Mouse (Mus musculus) limb, embryonic 15.5 days (tissue): ENCODE results near the gene Prune1. TPM values are rescaled to one million over a fixed set of nuclear protein-coding genes. Genes with fewer than 3 reads are reported as not detected.

Source experiments
- ATAC-seq: fragments of 200-750 bp; cut with Nextera tagmentation; 2 replicates; pipeline ENCODE4 v1.8.0; 2017; ENCODE audit warnings: low read depth, moderate TSS enrichment; ENCODE audit not compliant: insufficient number of reproducible peaks, low FRiP score, low TSS enrichment
- H3K27ac ChIP-seq: fragments of 300-500 bp; sonication (generic); 2 replicates; pipeline ENCODE4 v1.5.1; 2015; ENCODE audit warnings: moderate library complexity, mild to moderate bottlenecking, inconsistent platforms
- H3K27me3 ChIP-seq: fragments of 300-500 bp; sonication (generic); 2 replicates; pipeline ENCODE4 v1.6.1; 2015; ENCODE audit warnings: inconsistent platforms
- H3K36me3 ChIP-seq: fragments of 300-500 bp; sonication (generic); 2 replicates; pipeline ENCODE4 v1.6.1; 2015; ENCODE audit warnings: inconsistent platforms
- H3K4me1 ChIP-seq: fragments of 300-500 bp; sonication (generic); 2 replicates; pipeline ENCODE4 v1.6.1; 2015; ENCODE audit warnings: inconsistent platforms
- H3K4me2 ChIP-seq: fragments of 300-500 bp; sonication (generic); 2 replicates; pipeline ENCODE4 v1.6.1; 2015; ENCODE audit warnings: mild to moderate bottlenecking, inconsistent platforms
- H3K4me3 ChIP-seq: fragments of 300-500 bp; sonication (generic); 2 replicates; pipeline ENCODE4 v1.5.1; 2015; ENCODE audit warnings: mild to moderate bottlenecking, inconsistent platforms
- H3K9ac ChIP-seq: fragments of 300-500 bp; sonication (generic); 2 replicates; pipeline ENCODE4 v1.6.1; 2015; ENCODE audit warnings: inconsistent platforms
- H3K9me3 ChIP-seq: fragments of 300-500 bp; sonication (generic); 2 replicates; pipeline ENCODE4 v1.6.1; 2016; ENCODE audit warnings: inconsistent platforms
- WGBS: fragments of 180-500 bp; shearing (Covaris S2); methylation state at CpG from one replicate; pipeline ENCODE4 v1.1.7; 2015; 5-methylcytosine and 5-hydroxymethylcytosine counted together
- polyA plus RNA-seq: library from polyadenylated mRNA; unstranded; fragments of >200 nt; fragmentation: Nextera tagmentation; extraction: Ambion mirVana; gene quantifications from 2 replicates; pipeline ENCODE4 v1.2.1, GENCODE M21; 2015

Prune1 gene
- polyA plus RNA-seq, 1 experiment from 2014 or later = 22.7 TPM

- ATAC-seq = peak; percentile 92
- under 1% methylated on average over 68 of the region's 71 CpGs for WGBS
- Histone ChIP-seq H3K27me3 (no peaks in the 10 kb centered on the region), H3K36me3 (peaks cover 9% of the 10 kb centered on the region), H3K9ac (peak overlapping the region; percentile 97), H3K9me3 (no peaks in the 10 kb centered on the region), H3K4me2 (peak overlapping the region; percentile 67), H3K4me1 (peaks cover 36% of the 10 kb centered on the region), H3K4me3 (peak overlapping the region; percentile 94), H3K27ac (peak overlapping the region; percentile 94)
Measured at GRCm38 (mm10) chr3:95315094-95315843, 33.4 kb upstream of the Prune1 start.

DNA sequence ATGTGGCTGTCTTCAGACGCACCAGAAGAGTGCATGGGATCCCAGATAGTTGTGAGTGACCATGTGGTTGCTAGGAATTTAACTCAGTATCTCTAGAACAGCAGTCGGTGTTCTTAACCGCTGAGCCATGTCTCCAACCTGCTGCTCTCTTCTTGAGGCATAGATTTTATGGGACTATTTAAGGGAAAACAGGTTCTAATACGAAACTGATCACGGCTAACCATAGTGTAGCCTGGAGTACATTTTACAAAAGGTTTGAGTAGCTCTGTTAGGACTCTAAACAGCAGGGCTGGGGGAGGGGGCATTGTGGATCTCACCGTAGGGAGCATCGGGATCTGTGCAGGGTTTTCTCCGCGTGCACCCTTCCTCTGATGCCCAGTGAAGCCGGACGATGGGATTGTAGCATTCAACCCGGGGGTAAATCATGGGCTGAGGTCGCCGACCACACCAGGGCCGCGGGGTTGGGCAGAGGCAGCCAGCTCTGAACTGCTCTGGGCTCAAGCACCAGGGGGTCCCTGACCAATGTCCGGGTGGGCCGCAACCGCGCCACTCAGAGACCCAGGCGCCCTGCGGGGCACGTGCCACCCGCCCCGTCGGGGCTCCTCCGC is 32.7 kb upstream of the Prune1 start, which contains the start of gene Cers2:
Cers2 (plus strand) TSS at position 306 of the 608 bp plus-strand sequence.
- peak within 1 kb of the TSS; percentile 94 for H3K4me3 ChIP-seq
- no peaks in the 10 kb centered on the region for H3K9me3 ChIP-seq
- H3K9ac ChIP-seq = peak within 1 kb of the TSS; percentile 97
- H3K27me3 ChIP-seq = no peaks in the 10 kb centered on the region
- 4% methylated on average over 27 of the region's 27 CpGs for WGBS
- H3K4me2 ChIP-seq = peak within 1 kb of the TSS; percentile 67
- peak within 1 kb of the TSS; percentile 94 for H3K27ac ChIP-seq
- peaks cover 4% of the 10 kb centered on the region; the same call in 1 of the 2 replicates for H3K36me3 ChIP-seq
- peaks cover 36% of the 10 kb centered on the region for H3K4me1 ChIP-seq
- peak; percentile 12; the same call in 1 of the 2 replicates for ATAC-seq

GRCm38 (mm10) chr3:95314075-95314474 is 32.2 kb upstream of the Prune1 start:
- Histone ChIP-seq H3K4me2 (peak overlapping the region; percentile 67), H3K4me3 (peak overlapping the region; percentile 94; the same call in 1 of the 2 replicates), H3K27ac (peak overlapping the region; percentile 94; the same call in 1 of the 2 replicates), H3K27me3 (no peaks in the 10 kb centered on the region), H3K36me3 (peaks cover 4% of the 10 kb centered on the region; the same call in 1 of the 2 replicates), H3K4me1 (peaks cover 35% of the 10 kb centered on the region), H3K9ac (no peak overlapping the region), H3K9me3 (no peaks in the 10 kb centered on the region)
- 66% methylated on average over 6 of the region's 6 CpGs for WGBS
- ATAC-seq = no peak

DNA sequence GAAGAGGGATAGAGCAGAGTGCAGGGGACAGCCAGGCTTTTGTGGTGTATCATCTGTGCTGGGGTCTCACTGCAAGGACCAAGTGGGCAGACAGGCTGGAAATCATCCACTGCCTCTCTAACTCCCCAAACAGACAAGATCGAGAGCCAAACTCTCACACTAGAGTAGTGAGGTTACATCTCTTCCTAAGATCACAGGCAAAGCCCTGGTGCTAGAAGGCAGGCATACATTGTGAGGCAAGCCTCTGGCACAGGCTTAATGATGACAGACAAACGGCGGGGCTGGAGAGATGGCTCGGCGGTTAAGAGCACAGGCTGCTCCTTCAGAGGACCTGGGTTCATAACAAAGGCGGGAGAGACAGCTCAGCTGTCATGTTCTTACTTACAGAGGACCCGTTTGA is 31.6 kb upstream of the Prune1 start:
- WGBS = 46% methylated on average over 7 of the region's 7 CpGs
- Histone ChIP-seq H3K9me3 (no peaks in the 10 kb centered on the region), H3K4me1 (peaks cover 29% of the 10 kb centered on the region), H3K9ac (no peak overlapping the region), H3K4me3 (no peak overlapping the region; the same call in 1 of the 2 replicates), H3K27ac (no peak overlapping the region), H3K36me3 (peaks cover under 1% of the 10 kb centered on the region; the same call in 1 of the 2 replicates), H3K27me3 (no peaks in the 10 kb centered on the region), H3K4me2 (no peak overlapping the region)
- no peak for ATAC-seq

- Histone ChIP-seq H3K4me1 (peaks cover 24% of the 10 kb centered on the region), H3K4me2 (no peak overlapping the region), H3K27ac (no peak overlapping the region), H3K4me3 (no peak overlapping the region), H3K9ac (no peak overlapping the region), H3K27me3 (no peaks in the 10 kb centered on the region), H3K9me3 (no peaks in the 10 kb centered on the region), H3K36me3 (no peaks in the 10 kb centered on the region)
- no peak for ATAC-seq
- 62% methylated on average over 6 of the region's 6 CpGs for WGBS
Measured at GRCm38 (mm10) chr3:95312623-95313022, 30.7 kb upstream of the Prune1 start.

GRCm38 (mm10) chr3:95310968-95311882 is 29.3 kb upstream of the Prune1 start:
- WGBS = 65% methylated on average over 9 of the region's 9 CpGs
- Histone ChIP-seq H3K9ac (no peak overlapping the region), H3K4me3 (no peak overlapping the region), H3K36me3 (no peaks in the 10 kb centered on the region), H3K4me1 (peaks cover 13% of the 10 kb centered on the region), H3K27ac (no peak overlapping the region), H3K9me3 (no peaks in the 10 kb centered on the region), H3K4me2 (no peak overlapping the region), H3K27me3 (no peaks in the 10 kb centered on the region)
- ATAC-seq = no peak

GRCm38 (mm10) chr3:95310496-95310895 is 28.6 kb upstream of the Prune1 start:
- Histone ChIP-seq H3K36me3 (no peaks in the 10 kb centered on the region), H3K4me1 (peaks cover 9% of the 10 kb centered on the region), H3K9ac (no peak overlapping the region), H3K27ac (no peak overlapping the region), H3K4me2 (no peak overlapping the region), H3K4me3 (no peak overlapping the region), H3K27me3 (no peaks in the 10 kb centered on the region), H3K9me3 (no peaks in the 10 kb centered on the region)
- WGBS = 68% methylated on average over 3 of the region's 3 CpGs
- ATAC-seq = no peak

DNA sequence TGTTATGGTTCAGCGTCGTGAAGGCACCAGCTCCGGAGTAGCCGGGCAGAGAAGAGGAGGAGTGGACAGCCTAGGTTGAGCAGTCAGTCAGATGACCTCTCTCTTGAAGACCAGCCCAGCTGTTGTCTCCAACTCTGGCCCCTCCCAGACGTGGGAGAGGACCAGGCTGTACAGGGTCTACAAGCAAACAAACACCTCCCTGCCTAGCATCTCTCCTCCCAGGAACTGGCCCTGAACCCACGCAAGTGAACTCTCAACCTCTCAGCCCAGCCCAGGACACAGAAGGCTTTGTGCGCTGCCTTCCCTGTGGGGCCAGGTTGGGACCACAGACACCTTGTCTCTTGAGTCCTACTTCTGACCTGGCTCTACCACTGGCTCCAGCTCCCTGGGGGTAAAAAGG is 25.2 kb upstream of the Prune1 start, which contains the start of gene Anxa9:
Anxa9 (minus strand) TSS at position 77 of the 400 bp plus-strand sequence.
- 59% methylated on average over 7 of the region's 7 CpGs for WGBS
- Histone ChIP-seq H3K9ac (no peak within 1 kb of the TSS), H3K9me3 (no peaks in the 10 kb centered on the region), H3K4me3 (no peak within 1 kb of the TSS), H3K36me3 (no peaks in the 10 kb centered on the region), H3K4me2 (no peak within 1 kb of the TSS), H3K4me1 (0 out of 2 replicates have a peak, but pooled peaks cover 3% of the 10 kb centered on the region), H3K27me3 (no peaks in the 10 kb centered on the region), H3K27ac (peak within 1 kb of the TSS; percentile 72)
- 0 out of 2 replicates have a peak, but pooled peaks have one; percentile 24 for ATAC-seq

DNA sequence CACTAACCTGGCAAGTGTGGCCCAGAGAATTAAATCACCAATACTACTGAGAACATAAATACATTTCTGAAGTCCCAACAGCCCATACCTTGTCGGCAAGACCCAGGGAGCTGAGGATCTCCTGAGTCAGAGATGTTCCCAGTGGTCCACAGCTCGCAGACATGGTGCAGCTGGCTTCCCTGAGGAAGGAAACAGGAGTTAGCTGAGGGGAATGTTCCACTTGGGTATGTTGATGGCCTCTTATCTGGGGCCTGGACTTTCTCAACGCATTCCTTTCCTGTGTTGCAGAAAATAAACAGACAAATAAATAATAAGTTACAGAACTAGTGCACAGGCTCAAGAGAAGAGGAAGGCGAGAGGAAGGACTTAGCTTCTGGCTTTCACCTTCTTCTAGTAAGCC is 24.4 kb upstream of the Prune1 start:
- H3K27me3 ChIP-seq = no peaks in the 10 kb centered on the region

DNA sequence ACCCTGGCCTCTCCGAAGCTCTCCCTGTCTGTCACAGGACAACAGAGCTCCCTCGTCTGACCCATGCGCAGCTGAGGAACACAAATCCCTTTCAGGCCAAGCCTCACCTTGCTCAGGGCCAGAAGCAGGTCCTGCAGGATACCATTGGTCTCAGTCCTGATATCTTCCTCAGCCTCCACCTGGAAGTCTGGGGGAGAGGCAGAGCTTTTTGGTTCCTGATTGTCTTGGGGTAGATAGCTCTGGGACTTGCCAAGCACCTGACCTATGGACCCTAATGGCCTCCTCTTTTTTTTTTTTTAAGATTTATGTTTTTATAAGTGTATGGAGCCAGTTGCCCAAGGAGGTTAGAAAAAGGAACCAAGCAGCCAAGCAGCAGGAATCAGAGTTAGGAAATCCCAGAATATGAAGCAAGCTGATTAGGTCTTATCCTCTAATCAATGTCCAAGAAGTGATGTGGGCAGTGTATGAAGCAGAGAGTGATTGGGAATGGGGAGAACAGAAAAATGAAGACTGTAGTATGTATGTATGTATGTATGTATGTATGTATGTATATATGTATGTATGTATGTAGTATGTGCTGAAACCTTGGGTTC is 19.4 kb upstream of the Prune1 start:
- no peak overlapping the region for H3K4me3 ChIP-seq
- no peak overlapping the region for H3K27ac ChIP-seq
- H3K9ac ChIP-seq = no peak overlapping the region
- ATAC-seq = no peak
- no peaks in the 10 kb centered on the region for H3K9me3 ChIP-seq
- 76% methylated on average over 3 of the region's 3 CpGs for WGBS
- H3K27me3 ChIP-seq = no peaks in the 10 kb centered on the region
- peaks cover 3% of the 10 kb centered on the region; the same call in 1 of the 2 replicates for H3K4me1 ChIP-seq
- H3K36me3 ChIP-seq = peaks cover 18% of the 10 kb centered on the region
- no peak overlapping the region for H3K4me2 ChIP-seq

More for the DNA sequence above, 24.4 kb upstream of the Prune1 start:
- ATAC-seq = no peak
- H3K4me3 ChIP-seq = no peak overlapping the region
- H3K4me2 ChIP-seq = no peak overlapping the region
- H3K9ac ChIP-seq = no peak overlapping the region
- whole genome bisulfite sequencing = 81% methylated on average over 4 of the region's 4 CpGs
- no peak overlapping the region for H3K27ac ChIP-seq
- no peaks in the 10 kb centered on the region for H3K36me3 ChIP-seq
- H3K9me3 ChIP-seq = no peaks in the 10 kb centered on the region
- 0 out of 2 replicates have a peak, but pooled peaks cover 3% of the 10 kb centered on the region for H3K4me1 ChIP-seq

DNA sequence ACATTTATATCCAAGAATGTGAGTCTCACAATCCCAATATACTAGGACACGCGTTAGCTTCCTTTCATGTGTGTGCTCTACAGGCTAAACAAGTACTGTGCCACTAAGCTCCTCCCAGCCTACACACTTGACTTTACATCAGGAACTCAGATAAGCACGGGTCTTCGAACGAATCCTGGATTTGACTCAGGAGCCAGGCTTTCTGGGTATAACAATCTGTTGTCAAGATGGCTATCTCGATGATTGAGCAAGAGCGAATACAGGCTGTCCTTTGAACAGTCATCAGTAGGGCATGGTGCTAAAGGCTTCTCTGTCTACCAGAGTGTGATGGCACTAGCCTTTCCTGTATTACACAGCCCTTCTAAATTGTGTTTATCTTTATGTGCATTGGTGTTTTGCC is 16.1 kb upstream of the Prune1 start:
- no peaks in the 10 kb centered on the region for H3K27me3 ChIP-seq
- H3K27ac ChIP-seq = no peak overlapping the region
- H3K36me3 ChIP-seq = peaks cover 44% of the 10 kb centered on the region
- no peak for ATAC-seq
- H3K4me3 ChIP-seq = no peak overlapping the region
- whole genome bisulfite sequencing = 79% methylated on average over 7 of the region's 7 CpGs
- H3K4me2 ChIP-seq = no peak overlapping the region
- H3K4me1 ChIP-seq = peaks cover 15% of the 10 kb centered on the region; the same call in 1 of the 2 replicates
- H3K9ac ChIP-seq = no peak overlapping the region
- H3K9me3 ChIP-seq = no peaks in the 10 kb centered on the region
